ENCODE assay signal across 9 mouse cellular contexts in the genomic region with DNA sequence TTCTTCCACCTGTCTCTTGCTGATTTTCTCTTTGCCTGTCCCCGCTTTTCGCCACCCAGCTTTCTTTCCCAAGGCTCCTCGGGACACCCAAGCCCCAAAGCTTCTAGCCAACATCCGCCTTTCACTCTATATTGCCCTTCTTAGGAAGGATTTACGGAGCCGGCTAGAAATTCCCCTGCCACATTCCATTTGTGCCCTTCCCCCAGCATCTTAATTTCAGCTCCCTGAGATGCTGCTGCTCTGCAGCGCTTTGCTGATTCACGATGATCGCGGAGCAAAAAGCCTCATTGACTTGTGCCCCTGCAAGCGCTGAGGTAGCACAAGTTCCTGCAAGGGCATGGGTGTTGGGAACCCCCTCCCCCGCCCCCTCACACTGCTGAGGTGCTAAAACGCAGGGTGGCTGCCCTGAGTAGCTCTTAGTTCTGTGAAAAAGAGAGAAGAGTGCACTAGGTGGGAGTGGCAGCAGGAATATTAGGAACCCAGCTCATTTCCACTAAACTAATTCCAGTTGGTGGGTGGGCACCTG. TPM values are rescaled to one million over a fixed set of nuclear protein-coding genes. Genes with fewer than 3 reads are reported as not detected.
A peak's percentile ranks its signal among the peaks of the same experiment; 100 is the strongest.
DNase-seq lines count a peak whose midpoint lies in the region; ATAC-seq lines count a peak whose summit lies in the region.
"Had no signal": no experiment of that assay in that cellular context is flagged by ENCODE, and none has a peak within 500 bp of the region (broad histone marks: within the 10 kb centered on the region; RNA-seq: fewer than 3 reads in every experiment).

No protein-coding gene starts in this region.

- H3K36me3 ChIP-seq in kidney, embryonic 14.5 days (ENCODE audit: control insufficient read depth, insufficient read depth, low read length): no peaks in the 10 kb centered on the region
- H3K36me3 ChIP-seq in hindbrain, embryonic 13.5 days: no peaks in the 10 kb centered on the region
- H3K36me3 ChIP-seq in neural tube, embryonic 15.5 days: no peaks in the 10 kb centered on the region
- H3K36me3 ChIP-seq in liver, embryonic 11.5 days (ENCODE audit: control insufficient read depth, insufficient read depth, low read length): no peaks in the 10 kb centered on the region
- H3K36me3 ChIP-seq: liver, embryonic 13.5 days had no signal

- ATAC-seq in kidney, embryonic 14.5 days (ENCODE audit: low FRiP score, low TSS enrichment): no peak
- no peak for ATAC-seq in hindbrain, embryonic 13.5 days (ENCODE audit: low FRiP score)
- no peak for ATAC-seq in neural tube, embryonic 15.5 days (ENCODE audit: low FRiP score)
- ATAC-seq in liver, embryonic 11.5 days (replicated peaks; ENCODE audit: low FRiP score): no peak

- H3K27ac ChIP-seq in kidney, embryonic 14.5 days (ENCODE audit: low read depth, low read length): no peak overlapping the region
- H3K27ac ChIP-seq in hindbrain, embryonic 13.5 days: no peak overlapping the region
- H3K27ac ChIP-seq in neural tube, embryonic 15.5 days (replicated peaks): no peak overlapping the region
- no peak overlapping the region for H3K27ac ChIP-seq in liver, embryonic 11.5 days (ENCODE audit: low read depth, low read length)
- H3K27ac ChIP-seq: liver, embryonic 13.5 days had no signal

- H3K4me2 ChIP-seq in kidney, embryonic 14.5 days (replicated peaks; ENCODE audit: low read depth, low read length): peak overlapping the region; percentile 17; the same call in 1 of the 2 replicates
- peak overlapping the region; percentile 48 for H3K4me2 ChIP-seq in hindbrain, embryonic 13.5 days
- H3K4me2 ChIP-seq in neural tube, embryonic 15.5 days: peak overlapping the region; percentile 70
- H3K4me2 ChIP-seq in liver, embryonic 11.5 days: no peak overlapping the region
- H3K4me2 ChIP-seq: liver, embryonic 13.5 days had no signal

- peaks cover 16% of the 10 kb centered on the region for H3K27me3 ChIP-seq in kidney, embryonic 14.5 days (ENCODE audit: control insufficient read depth, insufficient read depth, low read length)
- peaks cover 23% of the 10 kb centered on the region for H3K27me3 ChIP-seq in hindbrain, embryonic 13.5 days
- no peaks in the 10 kb centered on the region for H3K27me3 ChIP-seq in neural tube, embryonic 15.5 days (replicated peaks)
- peaks cover 47% of the 10 kb centered on the region for H3K27me3 ChIP-seq in liver, embryonic 11.5 days (replicated peaks; ENCODE audit: control insufficient read depth, insufficient read depth, low read length)

- H3K4me3 ChIP-seq in kidney, embryonic 14.5 days (ENCODE audit: low read length): no peak overlapping the region
- H3K4me3 ChIP-seq in hindbrain, embryonic 13.5 days: peak overlapping the region; percentile 23
- H3K4me3 ChIP-seq in neural tube, embryonic 15.5 days (replicated peaks): peak overlapping the region; percentile 20; the same call in 1 of the 2 replicates
- no peak overlapping the region for H3K4me3 ChIP-seq in liver, embryonic 11.5 days (ENCODE audit: low read depth, low read length)
- H3K4me3 ChIP-seq: liver, embryonic 13.5 days had no signal

- no peak overlapping the region for H3K9ac ChIP-seq in kidney, embryonic 14.5 days (ENCODE audit: low read depth, low read length)
- no peak overlapping the region for H3K9ac ChIP-seq in hindbrain, embryonic 13.5 days
- H3K9ac ChIP-seq in neural tube, embryonic 15.5 days (replicated peaks): no peak overlapping the region
- no peak overlapping the region for H3K9ac ChIP-seq in liver, embryonic 11.5 days (ENCODE audit: low read depth, low read length)
- H3K9ac ChIP-seq: liver, embryonic 13.5 days had no signal

- no peaks in the 10 kb centered on the region for H3K9me3 ChIP-seq in kidney, embryonic 14.5 days (ENCODE audit: control insufficient read depth, low read length)
- H3K9me3 ChIP-seq in hindbrain, embryonic 13.5 days: no peaks in the 10 kb centered on the region
- H3K9me3 ChIP-seq in neural tube, embryonic 15.5 days (replicated peaks): no peaks in the 10 kb centered on the region
- no peaks in the 10 kb centered on the region for H3K9me3 ChIP-seq in liver, embryonic 11.5 days (ENCODE audit: control insufficient read depth, low read length)
- H3K9me3 ChIP-seq: liver, embryonic 13.5 days had no signal

- WGBS in kidney, embryonic 14.5 days: 18% methylated on average over 13 of the region's 13 CpGs
- 12% methylated on average over 13 of the region's 13 CpGs for WGBS in hindbrain, embryonic 13.5 days
- 11% methylated on average over 13 of the region's 13 CpGs for WGBS in neural tube, embryonic 15.5 days
- 5% methylated on average over 13 of the region's 13 CpGs for WGBS in liver, embryonic 11.5 days

- no peak for DNase-seq in kidney, postnatal 25 days
- peak; percentile 9 for DNase-seq in embryo, embryonic 9.5 days (ENCODE audit: extremely low spot score)
- DNase-seq in gastrocnemius, postnatal 4 days (ENCODE audit: low spot score in 2 of 2): no peak
- no peak for DNase-seq in thymus, adult 18-20 months
- no peak for DNase-seq in liver, embryonic 11.5 days (ENCODE audit: low spot score)
- DNase-seq: liver, embryonic 13.5 days had no signal

- no peaks in the 10 kb centered on the region for H3K4me1 ChIP-seq in kidney, embryonic 14.5 days (ENCODE audit: control insufficient read depth, insufficient read depth, low read length)
- H3K4me1 ChIP-seq in hindbrain, embryonic 13.5 days (replicated peaks): no peaks in the 10 kb centered on the region
- no peaks in the 10 kb centered on the region for H3K4me1 ChIP-seq in neural tube, embryonic 15.5 days
- H3K4me1 ChIP-seq in liver, embryonic 11.5 days (replicated peaks; ENCODE audit: control insufficient read depth, insufficient read depth, low read length): no peaks in the 10 kb centered on the region
- H3K4me1 ChIP-seq: liver, embryonic 13.5 days had no signal

RNA-seq across cellular contexts. Expression of a gene that starts 1.2 kb away (rescaled TPM):
- polyA plus RNA-seq in kidney, embryonic 14.5 days (2014; fragmentation: Nextera tagmentation; extraction: Ambion mirVana): not detected in 2 replicates
- 0.48 TPM in 1 of 2 replicates, not detected in the other for polyA plus RNA-seq in hindbrain, embryonic 13.5 days (2015; fragmentation: Nextera tagmentation; extraction: Ambion mirVana)
- 0.57 and 0.95 TPM in 2 replicates for polyA plus RNA-seq in neural tube, embryonic 15.5 days (2015; fragmentation: Nextera tagmentation; extraction: Ambion mirVana)
- not detected for total RNA-seq in gastrocnemius, postnatal 4 days (2021)
- not detected in 2 replicates for polyA plus RNA-seq in liver, embryonic 11.5 days (2014; fragmentation: Nextera tagmentation; extraction: Ambion mirVana)
- polyA plus RNA-seq: liver, embryonic 13.5 days had no signal

RNA-seq across cellular contexts. Expression of a gene that starts 2.1 kb away (rescaled TPM):
- polyA plus RNA-seq in kidney, embryonic 14.5 days (2014; fragmentation: Nextera tagmentation; extraction: Ambion mirVana): 1.0 and 1.3 TPM in 2 replicates
- polyA plus RNA-seq in hindbrain, embryonic 13.5 days (2015; fragmentation: Nextera tagmentation; extraction: Ambion mirVana): 9.9 and 13.0 TPM in 2 replicates
- polyA plus RNA-seq in neural tube, embryonic 15.5 days (2015; fragmentation: Nextera tagmentation; extraction: Ambion mirVana): 11.8 and 14.4 TPM in 2 replicates
- total RNA-seq in gastrocnemius, postnatal 4 days (2021): under 1 TPM; 0.34 to 0.56 TPM
- 0.60 and 0.69 TPM in 2 replicates for polyA plus RNA-seq in liver, embryonic 11.5 days (2014; fragmentation: Nextera tagmentation; extraction: Ambion mirVana)

Comparison
In these comparisons a context has a peak if more than half of its experiments do, and no peak if none do; other contexts are left out.
1. H3K4me3 ChIP-seq: peak in hindbrain, embryonic 13.5 days (single experiment) and neural tube, embryonic 15.5 days (single experiment); none in kidney, embryonic 14.5 days (single experiment) and liver, embryonic 11.5 days (single experiment).